Comparison of ENCODE assay signal across 25 mouse cellular contexts in the genomic region with DNA sequence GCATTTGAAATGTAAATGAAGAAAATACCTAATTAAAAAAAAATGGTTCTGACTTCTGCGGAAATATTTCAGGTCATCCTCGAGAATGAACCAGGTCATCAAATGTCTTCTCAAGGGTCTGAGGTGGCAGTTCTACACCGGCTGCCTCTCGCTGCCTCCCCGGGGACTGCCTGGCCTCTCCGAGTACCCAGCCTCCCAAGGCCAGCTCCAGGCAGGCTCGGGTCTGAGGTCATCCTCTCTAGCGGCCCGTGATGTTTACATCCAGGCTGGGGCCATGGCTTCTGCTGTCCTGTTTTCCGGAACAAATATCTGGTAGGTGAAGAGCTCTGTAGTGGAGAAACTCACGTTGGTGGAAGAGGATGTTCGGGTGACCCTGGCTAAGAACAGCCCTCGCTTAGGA. TPM values are rescaled to one million over a fixed set of nuclear protein-coding genes. Genes with fewer than 3 reads are reported as not detected.
A peak's percentile ranks its signal among the peaks of the same experiment; 100 is the strongest.
DNase-seq lines count a peak whose midpoint lies in the region; ATAC-seq and TF ChIP-seq lines count a peak whose summit lies in the region.
"Had no signal": no experiment of that assay in that cellular context is flagged by ENCODE, and none has a peak within 500 bp of the region (broad histone marks: within the 10 kb centered on the region; RNA-seq: fewer than 3 reads in every experiment).

No protein-coding gene starts in this region.

- TF ChIP-seq EP300 in liver, postnatal 0 days (IDR thresholded peaks at IDR 0.05; ENCODE audit: low read depth) = no peak

- H3K9me3 ChIP-seq in forebrain, embryonic 10.5 days = peaks cover 5% of the 10 kb centered on the region
- H3K9me3 ChIP-seq in forebrain, embryonic 16.5 days (ENCODE audit: control insufficient read depth, low read length) = no peaks in the 10 kb centered on the region
- H3K9me3 ChIP-seq in liver, embryonic 13.5 days (replicated peaks) = no peaks in the 10 kb centered on the region
- H3K9me3 ChIP-seq in liver, postnatal 0 days (ENCODE audit: low read length) = 0 out of 2 replicates have a peak, but pooled peaks cover 2% of the 10 kb centered on the region
- no peaks in the 10 kb centered on the region for H3K9me3 ChIP-seq in midbrain, embryonic 11.5 days (ENCODE audit: control insufficient read depth, low read length)
- H3K9me3 ChIP-seq in midbrain, embryonic 14.5 days (ENCODE audit: control insufficient read depth, low read length) = no peaks in the 10 kb centered on the region
- H3K9me3 ChIP-seq: embryonic facial prominence, embryonic 12.5 days; embryonic facial prominence, embryonic 15.5 days; forebrain, embryonic 12.5 days; forebrain, embryonic 15.5 days; heart, embryonic 10.5 days; heart, embryonic 13.5 days; hindbrain, embryonic 13.5 days; intestine, embryonic 15.5 days had no signal

- TF ChIP-seq CTCF in liver, postnatal 0 days (IDR thresholded peaks at IDR 0.05; ENCODE audit: low read depth) = no peak

- ATAC-seq in forebrain, embryonic 16.5 days = no peak
- peak; percentile 47; the same call in 1 of the 2 replicates for ATAC-seq in liver, embryonic 13.5 days (ENCODE audit: low read depth)
- ATAC-seq in liver, postnatal 0 days = no peak
- no peak for ATAC-seq in midbrain, embryonic 11.5 days (ENCODE audit: low FRiP score)
- no peak for ATAC-seq in midbrain, embryonic 14.5 days (ENCODE audit: low FRiP score, low TSS enrichment)
- ATAC-seq: forebrain, embryonic 15.5 days; hindbrain, embryonic 16.5 days; intestine, embryonic 15.5 days had no signal

- 0 out of 2 replicates have a peak overlapping the region, but pooled peaks have one; percentile 11 for H3K27ac ChIP-seq in forebrain, embryonic 10.5 days
- no peak overlapping the region for H3K27ac ChIP-seq in forebrain, embryonic 16.5 days (ENCODE audit: low read length)
- H3K27ac ChIP-seq in liver, embryonic 13.5 days = no peak overlapping the region
- H3K27ac ChIP-seq in liver, postnatal 0 days (ENCODE audit: low read depth) = no peak overlapping the region
- no peak overlapping the region for H3K27ac ChIP-seq in midbrain, embryonic 11.5 days (ENCODE audit: low read depth, low read length)
- no peak overlapping the region for H3K27ac ChIP-seq in midbrain, embryonic 14.5 days (replicated peaks; ENCODE audit: low read depth, low read length)
- H3K27ac ChIP-seq: embryonic facial prominence, embryonic 12.5 days; embryonic facial prominence, embryonic 15.5 days; forebrain, embryonic 12.5 days; forebrain, embryonic 15.5 days; heart, embryonic 10.5 days; heart, embryonic 13.5 days; hindbrain, embryonic 13.5 days; intestine, embryonic 15.5 days had no signal

- H3K36me3 ChIP-seq in forebrain, embryonic 10.5 days (replicated peaks) = no peaks in the 10 kb centered on the region
- H3K36me3 ChIP-seq in forebrain, embryonic 16.5 days (ENCODE audit: control insufficient read depth, insufficient read depth) = no peaks in the 10 kb centered on the region
- no peaks in the 10 kb centered on the region for H3K36me3 ChIP-seq in liver, embryonic 13.5 days
- no peaks in the 10 kb centered on the region for H3K36me3 ChIP-seq in liver, postnatal 0 days (replicated peaks; ENCODE audit: insufficient read depth, low read length)
- no peaks in the 10 kb centered on the region for H3K36me3 ChIP-seq in midbrain, embryonic 11.5 days (ENCODE audit: control insufficient read depth, insufficient read depth, low read length)
- H3K36me3 ChIP-seq in midbrain, embryonic 14.5 days (ENCODE audit: control insufficient read depth, insufficient read depth, low read length) = no peaks in the 10 kb centered on the region
- H3K36me3 ChIP-seq: embryonic facial prominence, embryonic 12.5 days; embryonic facial prominence, embryonic 15.5 days; forebrain, embryonic 12.5 days; forebrain, embryonic 15.5 days; heart, embryonic 10.5 days; heart, embryonic 13.5 days; hindbrain, embryonic 13.5 days; intestine, embryonic 15.5 days had no signal

- 84% methylated on average over 13 of the region's 13 CpGs for WGBS in forebrain, embryonic 10.5 days
- 72% methylated on average over 13 of the region's 13 CpGs for WGBS in forebrain, embryonic 16.5 days
- WGBS in liver, embryonic 13.5 days (ENCODE audit: insufficient replicate concordance) = 43% methylated on average over 13 of the region's 13 CpGs
- WGBS in liver, postnatal 0 days (ENCODE audit: insufficient replicate concordance) = 46% methylated on average over 13 of the region's 13 CpGs
- WGBS in midbrain, embryonic 11.5 days = 65% methylated on average over 13 of the region's 13 CpGs
- WGBS in midbrain, embryonic 14.5 days = 68% methylated on average over 13 of the region's 13 CpGs

- no peaks in the 10 kb centered on the region for H3K27me3 ChIP-seq in forebrain, embryonic 10.5 days (ENCODE audit: poor library complexity, severe bottlenecking)
- no peaks in the 10 kb centered on the region for H3K27me3 ChIP-seq in forebrain, embryonic 16.5 days (replicated peaks; ENCODE audit: control insufficient read depth, insufficient read depth, low read length)
- H3K27me3 ChIP-seq in liver, embryonic 13.5 days = peaks cover 16% of the 10 kb centered on the region; the same call in 1 of the 2 replicates
- H3K27me3 ChIP-seq in liver, postnatal 0 days (ENCODE audit: insufficient read depth, low read length) = no peaks in the 10 kb centered on the region
- no peaks in the 10 kb centered on the region for H3K27me3 ChIP-seq in midbrain, embryonic 11.5 days (ENCODE audit: control insufficient read depth, insufficient read depth, low read length)
- no peaks in the 10 kb centered on the region for H3K27me3 ChIP-seq in midbrain, embryonic 14.5 days (ENCODE audit: control insufficient read depth, insufficient read depth, low read length)
- H3K27me3 ChIP-seq: embryonic facial prominence, embryonic 12.5 days; embryonic facial prominence, embryonic 15.5 days; forebrain, embryonic 12.5 days; forebrain, embryonic 15.5 days; hindbrain, embryonic 13.5 days; intestine, embryonic 15.5 days had no signal

- H3K9ac ChIP-seq in forebrain, embryonic 16.5 days (replicated peaks; ENCODE audit: low read depth, low read length) = no peak overlapping the region
- no peak overlapping the region for H3K9ac ChIP-seq in liver, embryonic 13.5 days
- no peak overlapping the region for H3K9ac ChIP-seq in liver, postnatal 0 days (replicated peaks)
- no peak overlapping the region for H3K9ac ChIP-seq in midbrain, embryonic 11.5 days (ENCODE audit: low read length)
- H3K9ac ChIP-seq in midbrain, embryonic 14.5 days (replicated peaks; ENCODE audit: low read length) = no peak overlapping the region
- H3K9ac ChIP-seq: embryonic facial prominence, embryonic 12.5 days; embryonic facial prominence, embryonic 15.5 days; forebrain, embryonic 12.5 days; forebrain, embryonic 15.5 days; heart, embryonic 13.5 days; hindbrain, embryonic 13.5 days; intestine, embryonic 15.5 days had no signal

- H3K4me2 ChIP-seq in forebrain, embryonic 16.5 days (ENCODE audit: low read length) = no peak overlapping the region
- H3K4me2 ChIP-seq in liver, embryonic 13.5 days = no peak overlapping the region
- no peak overlapping the region for H3K4me2 ChIP-seq in liver, postnatal 0 days (ENCODE audit: low read depth, low read length)
- H3K4me2 ChIP-seq in midbrain, embryonic 11.5 days = no peak overlapping the region
- H3K4me2 ChIP-seq in midbrain, embryonic 14.5 days (ENCODE audit: low read length) = no peak overlapping the region
- H3K4me2 ChIP-seq: embryonic facial prominence, embryonic 12.5 days; embryonic facial prominence, embryonic 15.5 days; forebrain, embryonic 12.5 days; forebrain, embryonic 15.5 days; heart, embryonic 13.5 days; hindbrain, embryonic 13.5 days; intestine, embryonic 15.5 days had no signal

- DNase-seq in forebrain, embryonic 10.5 days (ENCODE audit: extremely low spot score, low spot score) = no peak
- DNase-seq in liver, embryonic 13.5 days = no peak
- DNase-seq in liver, postnatal 0 days = no peak
- DNase-seq in midbrain, embryonic 11.5 days (ENCODE audit: low spot score, missing footprints) = peak; percentile 78
- no peak for DNase-seq in midbrain, embryonic 14.5 days
- DNase-seq: adrenal gland, adult 2 months; adrenal gland, postnatal 14 days; cerebellum, adult 11 months; cerebellum, adult 2 months; cerebellum, adult 9-11 months; cerebellum, postnatal 25 days; gastrocnemius, postnatal 10 days; heart, adult 18-20 months; heart, postnatal 14 days; heart, postnatal 4 days had no signal

- H3K4me3 ChIP-seq in forebrain, embryonic 10.5 days = no peak overlapping the region
- no peak overlapping the region for H3K4me3 ChIP-seq in forebrain, embryonic 16.5 days (replicated peaks; ENCODE audit: low read length)
- no peak overlapping the region for H3K4me3 ChIP-seq in liver, embryonic 13.5 days (replicated peaks)
- no peak overlapping the region for H3K4me3 ChIP-seq in liver, postnatal 0 days (ENCODE audit: low read depth, low read length)
- H3K4me3 ChIP-seq in midbrain, embryonic 11.5 days (ENCODE audit: low read depth, low read length) = no peak overlapping the region
- H3K4me3 ChIP-seq in midbrain, embryonic 14.5 days (replicated peaks; ENCODE audit: low read depth, low read length) = no peak overlapping the region
- H3K4me3 ChIP-seq: embryonic facial prominence, embryonic 12.5 days; embryonic facial prominence, embryonic 15.5 days; forebrain, embryonic 12.5 days; forebrain, embryonic 15.5 days; heart, embryonic 10.5 days; heart, embryonic 13.5 days; hindbrain, embryonic 13.5 days; intestine, embryonic 15.5 days had no signal

- peaks cover 17% of the 10 kb centered on the region for H3K4me1 ChIP-seq in forebrain, embryonic 10.5 days
- no peaks in the 10 kb centered on the region for H3K4me1 ChIP-seq in forebrain, embryonic 16.5 days (replicated peaks; ENCODE audit: control insufficient read depth, insufficient read depth, low read length)
- no peaks in the 10 kb centered on the region; the same call in 1 of the 2 replicates for H3K4me1 ChIP-seq in liver, embryonic 13.5 days (replicated peaks)
- H3K4me1 ChIP-seq in liver, postnatal 0 days (ENCODE audit: insufficient read depth) = no peaks in the 10 kb centered on the region
- no peaks in the 10 kb centered on the region; the same call in 1 of the 2 replicates for H3K4me1 ChIP-seq in midbrain, embryonic 11.5 days (ENCODE audit: control insufficient read depth, insufficient read depth, low read length)
- no peaks in the 10 kb centered on the region for H3K4me1 ChIP-seq in midbrain, embryonic 14.5 days (ENCODE audit: control insufficient read depth, insufficient read depth, low read length)
- H3K4me1 ChIP-seq: embryonic facial prominence, embryonic 12.5 days; heart, embryonic 10.5 days; heart, embryonic 13.5 days had no signal

RNA-seq across cellular contexts. Expression of a gene that starts 6.3 kb away (rescaled TPM):
- 754 and 787 TPM in 2 replicates for polyA plus RNA-seq in forebrain, embryonic 10.5 days (2016; fragmentation: Nextera tagmentation; extraction: Ambion mirVana)
- 864 and 925 TPM in 2 replicates for polyA plus RNA-seq in forebrain, embryonic 16.5 days (2015; fragmentation: Nextera tagmentation; extraction: Ambion mirVana)
- 735 and 795 TPM in 2 replicates for polyA plus RNA-seq in liver, embryonic 13.5 days (2015; fragmentation: Nextera tagmentation; extraction: Ambion mirVana)
- polyA plus RNA-seq in liver, postnatal 0 days (2015; fragmentation: Nextera tagmentation; extraction: Ambion mirVana) = 936 and 952 TPM in 2 replicates
- polyA plus RNA-seq in midbrain, embryonic 11.5 days (2014; fragmentation: Nextera tagmentation; extraction: Ambion mirVana) = 745 and 840 TPM in 2 replicates
- 938 and 1,310 TPM in 2 replicates for polyA plus RNA-seq in midbrain, embryonic 14.5 days (2014; fragmentation: Nextera tagmentation; extraction: Ambion mirVana)

RNA-seq across cellular contexts. Expression of a gene that starts 14.0 kb away (rescaled TPM):
- 56.6 and 57.7 TPM in 2 replicates for polyA plus RNA-seq in forebrain, embryonic 10.5 days (2016; fragmentation: Nextera tagmentation; extraction: Ambion mirVana)
- 59.9 and 62.3 TPM in 2 replicates for polyA plus RNA-seq in forebrain, embryonic 16.5 days (2015; fragmentation: Nextera tagmentation; extraction: Ambion mirVana)
- polyA plus RNA-seq in liver, embryonic 13.5 days (2015; fragmentation: Nextera tagmentation; extraction: Ambion mirVana) = 40.4 and 41.5 TPM in 2 replicates
- 20.3 and 24.2 TPM in 2 replicates for polyA plus RNA-seq in liver, postnatal 0 days (2015; fragmentation: Nextera tagmentation; extraction: Ambion mirVana)
- 57.7 and 64.7 TPM in 2 replicates for polyA plus RNA-seq in midbrain, embryonic 11.5 days (2014; fragmentation: Nextera tagmentation; extraction: Ambion mirVana)
- 48.4 and 50.1 TPM in 2 replicates for polyA plus RNA-seq in midbrain, embryonic 14.5 days (2014; fragmentation: Nextera tagmentation; extraction: Ambion mirVana)

RNA-seq across cellular contexts. Expression of a gene that starts 14.1 kb away (rescaled TPM):
- polyA plus RNA-seq in forebrain, embryonic 10.5 days (2016; fragmentation: Nextera tagmentation; extraction: Ambion mirVana) = 37.6 and 40.2 TPM in 2 replicates
- polyA plus RNA-seq in forebrain, embryonic 16.5 days (2015; fragmentation: Nextera tagmentation; extraction: Ambion mirVana) = 35.9 and 40.7 TPM in 2 replicates
- 13.0 and 19.0 TPM in 2 replicates for polyA plus RNA-seq in liver, embryonic 13.5 days (2015; fragmentation: Nextera tagmentation; extraction: Ambion mirVana)
- 11.7 and 12.1 TPM in 2 replicates for polyA plus RNA-seq in liver, postnatal 0 days (2015; fragmentation: Nextera tagmentation; extraction: Ambion mirVana)
- 43.5 and 46.8 TPM in 2 replicates for polyA plus RNA-seq in midbrain, embryonic 11.5 days (2014; fragmentation: Nextera tagmentation; extraction: Ambion mirVana)
- polyA plus RNA-seq in midbrain, embryonic 14.5 days (2014; fragmentation: Nextera tagmentation; extraction: Ambion mirVana) = 38.2 and 43.4 TPM in 2 replicates

RNA-seq across cellular contexts. Expression of a gene that starts 28.1 kb away (rescaled TPM):
- polyA plus RNA-seq in forebrain, embryonic 10.5 days (2016; fragmentation: Nextera tagmentation; extraction: Ambion mirVana) = 399 and 417 TPM in 2 replicates
- polyA plus RNA-seq in forebrain, embryonic 16.5 days (2015; fragmentation: Nextera tagmentation; extraction: Ambion mirVana) = 165 and 183 TPM in 2 replicates
- polyA plus RNA-seq in liver, embryonic 13.5 days (2015; fragmentation: Nextera tagmentation; extraction: Ambion mirVana) = 130 and 143 TPM in 2 replicates
- polyA plus RNA-seq in liver, postnatal 0 days (2015; fragmentation: Nextera tagmentation; extraction: Ambion mirVana) = 86.0 and 90.6 TPM in 2 replicates
- 362 and 376 TPM in 2 replicates for polyA plus RNA-seq in midbrain, embryonic 11.5 days (2014; fragmentation: Nextera tagmentation; extraction: Ambion mirVana)
- 132 and 150 TPM in 2 replicates for polyA plus RNA-seq in midbrain, embryonic 14.5 days (2014; fragmentation: Nextera tagmentation; extraction: Ambion mirVana)

RNA-seq across cellular contexts. Expression of a gene that starts 54.3 kb away (rescaled TPM):
- polyA plus RNA-seq in forebrain, embryonic 10.5 days (2016; fragmentation: Nextera tagmentation; extraction: Ambion mirVana) = 1,650 and 1,695 TPM in 2 replicates
- 1,337 and 1,455 TPM in 2 replicates for polyA plus RNA-seq in forebrain, embryonic 16.5 days (2015; fragmentation: Nextera tagmentation; extraction: Ambion mirVana)
- 744 and 768 TPM in 2 replicates for polyA plus RNA-seq in liver, embryonic 13.5 days (2015; fragmentation: Nextera tagmentation; extraction: Ambion mirVana)
- 388 and 399 TPM in 2 replicates for polyA plus RNA-seq in liver, postnatal 0 days (2015; fragmentation: Nextera tagmentation; extraction: Ambion mirVana)
- 1,577 and 1,606 TPM in 2 replicates for polyA plus RNA-seq in midbrain, embryonic 11.5 days (2014; fragmentation: Nextera tagmentation; extraction: Ambion mirVana)
- polyA plus RNA-seq in midbrain, embryonic 14.5 days (2014; fragmentation: Nextera tagmentation; extraction: Ambion mirVana) = 1,201 and 1,312 TPM in 2 replicates
